Mouse (Mus musculus) cerebellum, adult 9-10 months (tissue): ENCODE measurements around the gene Zfp661.
"Not testable (repeated sequence)": the region's sequence is repeated elsewhere in the genome, so short reads cannot be mapped to it uniquely, and the experiment has no call there.

Experiments used
- DNase-seq: peaks from one replicate; pipeline ENCODE4 v3.0.0; 2022

The Zfp661 gene

GRCm38 (mm10) chr2:127586694-127587513 lies at the start of gene Zfp661, which contains the start of gene Mrps5:
Zfp661 (minus strand) TSS chr2:127587094.
Mrps5 (plus strand) TSS chr2:127587222.
- DNase-seq: peak; percentile 88

- no peak for DNase-seq
These were observed 48.7 kb upstream of the Zfp661 start for GRCm38 (mm10) chr2:127635581-127635980.

- no peak for DNase-seq
These were observed 45.7 kb upstream of the Zfp661 start for GRCm38 (mm10) chr2:127632601-127633000.

GRCm38 (mm10) chr2:127627990-127628570 lies 41.2 kb upstream of the Zfp661 start:
- no peak for DNase-seq

GRCm38 (mm10) chr2:127627354-127627753 lies 40.5 kb upstream of the Zfp661 start:
- peak; percentile 10 for DNase-seq

- DNase-seq: no peak
These were observed 38.8 kb upstream of the Zfp661 start for GRCm38 (mm10) chr2:127625659-127626058.

GRCm38 (mm10) chr2:127624786-127625185 lies 37.9 kb upstream of the Zfp661 start:
- no peak for DNase-seq

GRCm38 (mm10) chr2:127622065-127622464 lies 35.2 kb upstream of the Zfp661 start:
- DNase-seq: no peak

- no peak for DNase-seq
These were observed 32.4 kb upstream of the Zfp661 start for GRCm38 (mm10) chr2:127619311-127619710.

GRCm38 (mm10) chr2:127612288-127612687 lies 25.4 kb upstream of the Zfp661 start:
- no peak for DNase-seq

- DNase-seq: no peak
These were observed 24.5 kb upstream of the Zfp661 start for GRCm38 (mm10) chr2:127611386-127611785.

- DNase-seq: no peak
These were observed 22.1 kb upstream of the Zfp661 start for GRCm38 (mm10) chr2:127608986-127609385.

- peak; percentile 49 for DNase-seq
These were observed 21.3 kb upstream of the Zfp661 start for GRCm38 (mm10) chr2:127608234-127608633.

GRCm38 (mm10) chr2:127605203-127605602 lies 18.3 kb upstream of the Zfp661 start:
- DNase-seq: no peak

GRCm38 (mm10) chr2:127603383-127603782 lies 16.5 kb upstream of the Zfp661 start:
- DNase-seq: not testable (repeated sequence)

GRCm38 (mm10) chr2:127590840-127591239 lies 3.9 kb upstream of the Zfp661 start:
- DNase-seq: no peak

- no peak for DNase-seq
These were observed 3.3 kb upstream of the Zfp661 start for GRCm38 (mm10) chr2:127590204-127590603.

- DNase-seq: no peak
These were observed 2.0 kb upstream of the Zfp661 start for GRCm38 (mm10) chr2:127588897-127589296.

GRCm38 (mm10) chr2:127587514-127587844 lies 585 bp upstream of the Zfp661 start:
- DNase-seq: no peak

GRCm38 (mm10) chr2:127584436-127584858 lies 2.4 kb downstream of the Zfp661 start:
- DNase-seq: peak; percentile 98

- no peak for DNase-seq
These were observed 13.6 kb downstream of the Zfp661 start for GRCm38 (mm10) chr2:127573322-127573721.

GRCm38 (mm10) chr2:127559070-127559966 lies 27.6 kb downstream of the Zfp661 start:
- DNase-seq: peak; percentile 92

GRCm38 (mm10) chr2:127551078-127551477 lies 35.8 kb downstream of the Zfp661 start:
- DNase-seq: peak; percentile 92
